Mouse (Mus musculus): Measurements from ENCODE around the gene Ccdc163. TPM values are rescaled to one million over a fixed set of nuclear protein-coding genes. Genes with fewer than 3 reads are reported as not detected.

Gene Ccdc163
- total and polyA plus RNA-seq, 2 experiments from 2014 or later = 6.0 to 6.8 TPM

- Histone ChIP-seq H3K4me2 (ENCODE audit: low read depth, low read length) (no peak overlapping the region), H3K27ac (ENCODE audit: low read depth) (no peak overlapping the region), H3K27me3 (ENCODE audit: control insufficient read depth, insufficient read depth, low read length) (no peaks in the 10 kb centered on the region), H3K9ac (replicated peaks; ENCODE audit: low read depth, low read length) (no peak overlapping the region), H3K4me3 (ENCODE audit: low read depth, low read length) (no peak overlapping the region), H3K4me1 (ENCODE audit: control insufficient read depth, insufficient read depth) (peaks cover 6% of the 10 kb centered on the region; the same call in 1 of the 2 replicates), H3K9me3 (replicated peaks; ENCODE audit: control insufficient read depth, low read length) (no peaks in the 10 kb centered on the region), H3K36me3 (replicated peaks; ENCODE audit: control insufficient read depth, insufficient read depth, low read length) (peaks cover 28% of the 10 kb centered on the region)
- DNase-seq (ENCODE audit: low spot score) (no peak), ATAC-seq (ENCODE audit: insufficient read depth, low read depth) (no peak)
- no peak for TF ChIP-seq EP300 (IDR thresholded peaks at IDR 0.05; ENCODE audit: low read depth)
- TF ChIP-seq CTCF (IDR thresholded peaks at IDR 0.05; ENCODE audit: low read depth) = peak; percentile 69
- WGBS = 33% methylated on average over 6 of the region's 6 CpGs
Measured at GRCm38 (mm10) chr4:116703804-116704203, 4.5 kb upstream of the Ccdc163 start.

DNA sequence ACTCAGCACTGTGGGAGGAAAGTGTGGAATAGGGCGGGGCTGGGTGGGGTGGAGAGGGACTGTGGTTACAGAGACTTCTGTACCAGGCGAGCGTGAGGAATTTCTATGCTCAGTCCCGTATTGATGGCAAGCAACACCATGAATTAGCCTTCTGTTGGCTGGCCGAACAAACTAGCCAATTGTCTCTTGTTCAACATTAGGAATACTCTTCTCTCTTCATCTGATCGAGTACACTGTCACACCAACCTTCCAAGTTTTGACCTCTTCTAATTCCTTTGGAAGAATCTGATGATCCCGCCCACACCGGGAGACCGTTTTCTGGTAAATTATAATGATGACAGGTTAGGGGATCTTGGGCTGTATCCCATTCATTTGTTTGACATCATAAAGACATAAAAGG lies 643 bp upstream of the Ccdc163 start:
- Histone ChIP-seq H3K4me1 (ENCODE audit: control insufficient read depth, insufficient read depth) (0 out of 2 replicates have a peak, but pooled peaks cover 6% of the 10 kb centered on the region), H3K4me2 (ENCODE audit: low read depth, low read length) (peak overlapping the region; percentile 71), H3K36me3 (replicated peaks; ENCODE audit: control insufficient read depth, insufficient read depth, low read length) (peaks cover 6% of the 10 kb centered on the region), H3K9me3 (replicated peaks; ENCODE audit: control insufficient read depth, low read length) (no peaks in the 10 kb centered on the region), H3K27ac (ENCODE audit: low read depth) (peak overlapping the region; percentile 53; the same call in 1 of the 2 replicates), H3K9ac (replicated peaks; ENCODE audit: low read depth, low read length) (peak overlapping the region; percentile 65), H3K4me3 (ENCODE audit: low read depth, low read length) (peak overlapping the region; percentile 69), H3K27me3 (ENCODE audit: control insufficient read depth, insufficient read depth, low read length) (no peaks in the 10 kb centered on the region)
- TF ChIP-seq EP300 (IDR thresholded peaks at IDR 0.05; ENCODE audit: low read depth) (no peak), CTCF (IDR thresholded peaks at IDR 0.05; ENCODE audit: low read depth) (no peak)
- WGBS = 11% methylated on average over 9 of the region's 9 CpGs
- ATAC-seq (ENCODE audit: insufficient read depth, low read depth) (no peak), DNase-seq (ENCODE audit: low spot score) (no peak)

DNA sequence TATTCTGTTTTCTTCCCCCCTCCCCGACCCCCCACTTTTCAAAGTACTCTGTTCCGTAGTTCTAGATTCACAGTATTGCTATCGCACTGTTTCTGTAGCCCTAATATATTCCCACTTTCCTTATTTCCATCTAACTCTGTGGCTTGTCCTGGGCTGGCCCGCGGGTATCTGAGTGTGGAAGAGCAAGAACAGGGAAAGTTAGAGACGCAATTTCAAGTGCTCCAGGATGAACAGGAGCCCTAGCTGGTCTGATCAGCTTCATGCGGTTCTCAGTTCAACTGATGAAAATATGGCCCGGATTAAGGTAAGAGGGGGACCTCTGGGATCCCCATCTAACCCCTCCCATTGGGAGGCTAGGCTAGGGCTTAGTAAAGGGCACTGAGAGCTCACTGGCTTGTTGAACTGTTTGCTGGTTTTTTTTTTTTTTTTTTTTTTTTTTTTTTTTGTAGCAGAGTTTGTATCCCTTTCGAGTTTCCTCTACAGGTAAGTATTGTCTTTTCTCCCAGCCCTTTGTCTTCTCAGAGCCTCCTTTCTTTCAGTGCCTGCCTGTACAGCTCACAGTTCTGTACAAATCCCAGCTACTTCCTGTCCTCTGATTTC lies 582 bp downstream of the Ccdc163 start:
- Histone ChIP-seq H3K4me3 (ENCODE audit: low read depth, low read length) (peak overlapping the region; percentile 69), H3K36me3 (replicated peaks; ENCODE audit: control insufficient read depth, insufficient read depth, low read length) (no peaks in the 10 kb centered on the region; the same call in none of the 2 replicates), H3K27me3 (ENCODE audit: control insufficient read depth, insufficient read depth, low read length) (no peaks in the 10 kb centered on the region), H3K9ac (replicated peaks; ENCODE audit: low read depth, low read length) (peak overlapping the region; percentile 49), H3K27ac (ENCODE audit: low read depth) (no peak overlapping the region), H3K4me1 (ENCODE audit: control insufficient read depth, insufficient read depth) (0 out of 2 replicates have a peak, but pooled peaks cover 6% of the 10 kb centered on the region), H3K4me2 (ENCODE audit: low read depth, low read length) (peak overlapping the region; percentile 71), H3K9me3 (replicated peaks; ENCODE audit: control insufficient read depth, low read length) (no peaks in the 10 kb centered on the region)
- ATAC-seq (ENCODE audit: insufficient read depth, low read depth) = no peak
- TF ChIP-seq CTCF (IDR thresholded peaks at IDR 0.05; ENCODE audit: low read depth) = no peak
- 0 out of 2 replicates have a peak, but pooled peaks have one; percentile 17 for TF ChIP-seq EP300 (IDR thresholded peaks at IDR 0.05; ENCODE audit: low read depth)
- no peak for DNase-seq (ENCODE audit: low spot score)
- 5% methylated on average over 9 of the region's 9 CpGs for WGBS

- 79% methylated on average over 2 of the region's 2 CpGs for WGBS
- Histone ChIP-seq H3K4me2 (ENCODE audit: low read depth, low read length) (no peak overlapping the region), H3K9ac (replicated peaks; ENCODE audit: low read depth, low read length) (no peak overlapping the region), H3K27ac (ENCODE audit: low read depth) (no peak overlapping the region), H3K4me3 (ENCODE audit: low read depth, low read length) (no peak overlapping the region), H3K27me3 (ENCODE audit: control insufficient read depth, insufficient read depth, low read length) (no peaks in the 10 kb centered on the region), H3K9me3 (replicated peaks; ENCODE audit: control insufficient read depth, low read length) (no peaks in the 10 kb centered on the region), H3K36me3 (replicated peaks; ENCODE audit: control insufficient read depth, insufficient read depth, low read length) (peaks cover 3% of the 10 kb centered on the region; the same call in 1 of the 2 replicates), H3K4me1 (ENCODE audit: control insufficient read depth, insufficient read depth) (0 out of 2 replicates have a peak, but pooled peaks cover 6% of the 10 kb centered on the region)
- no peak for DNase-seq (ENCODE audit: low spot score)
- ATAC-seq (ENCODE audit: insufficient read depth, low read depth) = no peak
- TF ChIP-seq CTCF (IDR thresholded peaks at IDR 0.05; ENCODE audit: low read depth) (no peak), EP300 (IDR thresholded peaks at IDR 0.05; ENCODE audit: low read depth) (no peak)
Measured at GRCm38 (mm10) chr4:116710154-116710553, 1.8 kb downstream of the Ccdc163 start.

GRCm38 (mm10) chr4:116712536-116712935 lies 4.2 kb downstream of the Ccdc163 start:
- Histone ChIP-seq H3K9ac (replicated peaks; ENCODE audit: low read depth, low read length) (no peak overlapping the region), H3K9me3 (replicated peaks; ENCODE audit: control insufficient read depth, low read length) (no peaks in the 10 kb centered on the region), H3K4me3 (ENCODE audit: low read depth, low read length) (no peak overlapping the region), H3K4me2 (ENCODE audit: low read depth, low read length) (no peak overlapping the region), H3K27me3 (ENCODE audit: control insufficient read depth, insufficient read depth, low read length) (no peaks in the 10 kb centered on the region), H3K4me1 (ENCODE audit: control insufficient read depth, insufficient read depth) (0 out of 2 replicates have a peak, but pooled peaks cover 2% of the 10 kb centered on the region), H3K27ac (ENCODE audit: low read depth) (no peak overlapping the region), H3K36me3 (replicated peaks; ENCODE audit: control insufficient read depth, insufficient read depth, low read length) (peaks cover 7% of the 10 kb centered on the region; the same call in 1 of the 2 replicates)
- ATAC-seq (ENCODE audit: insufficient read depth, low read depth) (no peak), DNase-seq (ENCODE audit: low spot score) (no peak)
- 58% methylated on average over 1 of the region's 1 CpGs for WGBS
- no peak for TF ChIP-seq CTCF (IDR thresholded peaks at IDR 0.05; ENCODE audit: low read depth)
- TF ChIP-seq EP300 (IDR thresholded peaks at IDR 0.05; ENCODE audit: low read depth) = no peak

Data from heart, postnatal 0 days (tissue).